Mouse (Mus musculus) liver, postnatal 0 days (tissue): ENCODE measurements around the gene Camkv.

Experiments used
- CTCF ChIP-seq: sonication (generic); IDR thresholded peaks from 2 replicates; pipeline ENCODE4 v1.5.1; 2016; ENCODE audit warnings: antibody characterized with exemption, low read depth
- EP300 ChIP-seq: IDR thresholded peaks from 2 replicates; pipeline ENCODE4 v1.6.1; 2016; ENCODE audit warnings: antibody characterized with exemption, low read depth, mild to moderate bottlenecking

DNA sequence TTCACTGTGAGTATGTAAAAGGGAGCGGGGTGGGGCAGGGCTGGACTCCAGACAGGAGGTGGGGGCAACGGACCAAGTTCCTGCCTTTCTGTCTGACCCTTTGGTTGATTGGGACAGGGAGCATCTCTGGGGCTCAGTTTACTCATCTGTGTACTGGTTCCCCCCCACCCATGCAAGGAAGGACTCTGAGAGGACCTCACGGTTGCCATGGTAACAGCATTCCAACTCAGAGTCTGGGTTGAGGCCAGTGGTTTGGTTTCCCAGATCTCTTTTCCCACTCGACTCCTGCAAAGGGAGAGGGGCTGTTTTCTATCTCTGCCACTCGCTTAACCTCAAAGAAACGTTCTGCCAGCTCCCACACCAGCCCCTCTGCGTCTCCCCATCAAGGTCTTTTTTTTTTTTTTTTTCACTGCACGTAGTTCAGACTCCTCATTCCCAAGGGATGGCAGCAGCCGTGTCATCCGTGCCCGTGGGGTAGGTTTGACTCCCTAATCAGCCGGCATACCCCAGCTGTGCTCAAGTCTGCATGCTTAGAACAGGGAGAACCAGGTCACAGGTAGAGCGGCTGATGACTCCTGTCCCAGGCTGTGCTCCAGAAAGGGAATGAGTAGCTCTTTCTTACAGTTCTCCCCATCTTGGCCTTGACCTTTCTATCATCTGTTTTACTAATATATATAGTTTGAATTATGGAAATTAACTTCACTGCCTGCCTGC is 17.4 kb upstream of the Camkv start:
- TF ChIP-seq CTCF (no peak), EP300 (no peak)
